Mouse (Mus musculus): ENCODE data around the gene Arfip2.

GRCm38 (mm10) chr7:105625397-105625796, 14.8 kb downstream of the Arfip2 start:
- no peak for TF ChIP-seq CTCF (conservative IDR thresholded peaks at IDR 0.05; ENCODE audit: low read length)
- TF ChIP-seq NANOG (IDR thresholded peaks at IDR 0.05; ENCODE audit: borderline replicate concordance, low read length), result no peak
- no peak for TF ChIP-seq POU5F1 (IDR thresholded peaks at IDR 0.05; ENCODE audit: borderline replicate concordance, low read length)
